9 mouse cellular contexts compared by ENCODE assay signal in the genomic region with DNA sequence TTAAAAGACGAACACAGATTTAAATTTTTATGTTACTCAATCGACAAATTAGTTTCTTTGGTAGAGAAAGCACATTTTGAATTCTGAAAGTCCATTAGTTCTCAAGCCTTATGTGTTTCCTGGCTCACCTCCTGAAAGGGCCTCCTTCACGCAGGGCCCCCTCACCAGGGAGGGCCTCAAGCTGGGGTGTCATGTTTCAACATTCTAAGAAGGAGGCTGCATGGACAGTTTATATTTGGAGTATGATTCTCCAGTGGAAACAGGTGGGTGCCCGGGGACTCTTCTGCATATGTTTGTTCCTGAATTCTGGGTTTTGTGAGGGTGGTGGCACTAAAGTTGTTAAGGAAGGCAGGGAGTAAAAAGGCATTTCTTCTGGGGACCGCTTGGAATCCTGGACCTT. TPM values are rescaled to one million over a fixed set of nuclear protein-coding genes. Genes with fewer than 3 reads are reported as not detected.
A peak's percentile ranks its signal among the peaks of the same experiment; 100 is the strongest.
DNase-seq lines count a peak whose midpoint lies in the region; ATAC-seq and TF ChIP-seq lines count a peak whose summit lies in the region.
"Had no signal": no experiment of that assay in that cellular context is flagged by ENCODE, and none has a peak within 500 bp of the region (broad histone marks: within the 10 kb centered on the region; RNA-seq: fewer than 3 reads in every experiment).

No protein-coding gene starts in this region.

- intact Hi-C loops in gastrocnemius, adult 2 months (cut with DNase I): no loop called here

- H3K4me3 ChIP-seq in gastrocnemius, adult 2 months: peak overlapping the region; percentile 79
- H3K4me3 ChIP-seq in hindbrain, embryonic 13.5 days: peak overlapping the region; percentile 18; the same call in 1 of the 2 replicates
- H3K4me3 ChIP-seq in myocyte: no peak overlapping the region

- H3K36me3 ChIP-seq in hindbrain, embryonic 13.5 days: peaks cover 14% of the 10 kb centered on the region
- H3K36me3 ChIP-seq in myocyte (ENCODE audit: control insufficient read depth, insufficient read depth): peaks cover 3% of the 10 kb centered on the region

- TF ChIP-seq CTCF in gastrocnemius, adult 2 months (IDR thresholded peaks at IDR 0.05): no peak

- no peak overlapping the region for H3K9ac ChIP-seq in hindbrain, embryonic 13.5 days

- no peak overlapping the region for H3ac ChIP-seq in myocyte (ENCODE audit: control insufficient read depth, insufficient read length)

- peak overlapping the region; percentile 81 for H3K27ac ChIP-seq in gastrocnemius, adult 2 months
- peak overlapping the region; percentile 91 for H3K27ac ChIP-seq in hindbrain, embryonic 13.5 days

- no peak for ATAC-seq in hindbrain, embryonic 13.5 days (ENCODE audit: low FRiP score)
- ATAC-seq in frontal cortex, adult (ENCODE audit: low TSS enrichment): no peak
- no peak for ATAC-seq in megakaryocyte, adult 5-6 weeks (ENCODE audit: poor library complexity, severe bottlenecking)

- H3K4me1 ChIP-seq in hindbrain, embryonic 13.5 days (replicated peaks): peaks cover 18% of the 10 kb centered on the region

- no peaks in the 10 kb centered on the region for H3K9me3 ChIP-seq in hindbrain, embryonic 13.5 days

- no peak for TF ChIP-seq POLR2A in myocyte (IDR thresholded peaks at IDR 0.05; ENCODE audit: insufficient read length, low read depth)

- H3K4me2 ChIP-seq in hindbrain, embryonic 13.5 days: peak overlapping the region; percentile 64
- peak overlapping the region; percentile 61 for H3K4me2 ChIP-seq in myocyte (ENCODE audit: low read depth)

- no peaks in the 10 kb centered on the region for H3K79me2 ChIP-seq in myocyte (ENCODE audit: control insufficient read depth, insufficient read depth)

- DNase-seq in gastrocnemius, adult 2 months: peak; percentile 20
- DNase-seq in gastrocnemius, postnatal 25 days: no peak
- DNase-seq in embryo, embryonic 9.5 days (ENCODE audit: extremely low spot score): peak; percentile 24
- DNase-seq in left cerebral cortex, adult 8-10 months (ENCODE audit: low spot score in 2 of 2): no peak
- DNase-seq: thymus, adult 18-20 months had no signal

- 37% methylated on average over 5 of the region's 5 CpGs for WGBS in hindbrain, embryonic 13.5 days

- H3K27me3 ChIP-seq in hindbrain, embryonic 13.5 days: 0 out of 2 replicates have a peak, but pooled peaks cover 3% of the 10 kb centered on the region
- H3K27me3 ChIP-seq in myocyte (ENCODE audit: control insufficient read depth, insufficient read depth, insufficient read length): no peaks in the 10 kb centered on the region

TF ChIP-seq in myocyte, 11 proteins besides CTCF, POLR2A, EP300 and RAD21:
- TF ChIP-seq TCF12 (IDR thresholded peaks at IDR 0.05; ENCODE audit: insufficient read depth, poor library complexity, severe bottlenecking): no peak
- TF ChIP-seq REST (IDR thresholded peaks at IDR 0.05; ENCODE audit: insufficient read depth, insufficient read length): no peak
- TF ChIP-seq MYOD1 (IDR thresholded peaks at IDR 0.05; ENCODE audit: control insufficient read depth in 1 of 3, insufficient read length in 2 of 3, low read depth in 2 of 3): no peak
TF ChIP-seq in myocyte: peak in this region for 0.

RNA-seq across cellular contexts. Expression of a gene that starts 1.4 kb away (rescaled TPM):
- 10 to 100 TPM in 1 of 2 experiments, 1 to 10 TPM in 1; 5.9 to 23.9 TPM for total RNA-seq in gastrocnemius, adult 2 months (2021)
- 10 to 100 TPM; 14.4 to 17.8 TPM for total RNA-seq in gastrocnemius, postnatal 25 days (2021)
- 6.2 and 7.6 TPM in 2 replicates for polyA plus RNA-seq in hindbrain, embryonic 13.5 days (2015; fragmentation: Nextera tagmentation; extraction: Ambion mirVana)
- 4.0 TPM for polyA plus RNA-seq in myocyte (2012; fragmentation: generic; extraction: Trizol)
- total RNA-seq in left cerebral cortex, adult 8-10 months (2022): 10 to 100 TPM; 33.8 to 37.4 (median 36.1) TPM
- 0.04 and 0.23 TPM in 2 replicates for total RNA-seq in megakaryocyte, adult 5-6 weeks (2015)
- 0.26 and 0.65 TPM in 2 replicates for total RNA-seq in megakaryocyte, adult 5-6 weeks (2017)

RNA-seq across cellular contexts. Expression of a gene that starts 32.8 kb away (rescaled TPM):
- 1 to 10 TPM; 1.4 to 2.4 TPM for total RNA-seq in gastrocnemius, adult 2 months (2021)
- 1 to 10 TPM; 2.8 to 3.6 TPM for total RNA-seq in gastrocnemius, postnatal 25 days (2021)
- polyA plus RNA-seq in hindbrain, embryonic 13.5 days (2015; fragmentation: Nextera tagmentation; extraction: Ambion mirVana): 84.5 and 85.5 TPM in 2 replicates
- polyA plus RNA-seq in myocyte (2012; fragmentation: generic; extraction: Trizol): 6.0 TPM
- 10 to 100 TPM; 62.8 to 84.9 (median 74.9) TPM for total RNA-seq in left cerebral cortex, adult 8-10 months (2022)
- 0.20 and 0.59 TPM in 2 replicates for total RNA-seq in megakaryocyte, adult 5-6 weeks (2015)
- total RNA-seq in megakaryocyte, adult 5-6 weeks (2017): 0.20 and 0.51 TPM in 2 replicates

Comparison
In these comparisons a context has a peak if more than half of its experiments do, and no peak if none do; other contexts are left out.
1. DNase-seq: peak in gastrocnemius, adult 2 months (single experiment) and embryo, embryonic 9.5 days (single experiment); none in gastrocnemius, postnatal 25 days (single experiment) and left cerebral cortex, adult 8-10 months (0 of 2).
2. RNA of a gene that starts 1.4 kb away (total RNA-seq): 33.8 to 37.4 TPM in left cerebral cortex, adult 8-10 months, 5.9 to 23.9 TPM in gastrocnemius, adult 2 months and 14.4 to 17.8 TPM in gastrocnemius, postnatal 25 days; 0.04 to 0.65 TPM in megakaryocyte, adult 5-6 weeks; every median in the first group is over 4 times any median in the second.
3. RNA of a gene that starts 32.8 kb away (total RNA-seq): 62.8 to 84.9 TPM in left cerebral cortex, adult 8-10 months; 2.8 to 3.6 TPM in gastrocnemius, postnatal 25 days, 1.4 to 2.4 TPM in gastrocnemius, adult 2 months and 0.20 to 0.59 TPM in megakaryocyte, adult 5-6 weeks; every median in the first group is over 10 times any median in the second.